8 mouse cellular contexts compared by ENCODE assay signal in genomic region chr1:39522519-39522918, GRCm38 (mm10). TPM values are rescaled to one million over a fixed set of nuclear protein-coding genes. Genes with fewer than 3 reads are reported as not detected.
A peak's percentile ranks its signal among the peaks of the same experiment; 100 is the strongest.
DNase-seq lines count a peak whose midpoint lies in the region; ATAC-seq lines count a peak whose summit lies in the region.
"Had no signal": no experiment of that assay in that cellular context is flagged by ENCODE, and none has a peak within 500 bp of the region (broad histone marks: within the 10 kb centered on the region; RNA-seq: fewer than 3 reads in every experiment).

No protein-coding gene starts in this region.

- peak; percentile 48 for DNase-seq in hindbrain, embryonic 11.5 days (ENCODE audit: low spot score)
- DNase-seq in hindbrain, embryonic 10.5 days (ENCODE audit: low spot score): no peak
- peak; percentile 56 for DNase-seq in thymus, postnatal 0 days (ENCODE audit: low spot score)
- DNase-seq in thymus, postnatal 25 days: no peak
- DNase-seq in cerebellum, adult 8-10 months: peak; percentile 52
- peak; percentile 39 to 50 for DNase-seq in kidney, postnatal 36 days
- no peak for DNase-seq in spleen, postnatal 4 days (ENCODE audit: low spot score in 2 of 2)

- no peak overlapping the region for H3K9ac ChIP-seq in hindbrain, embryonic 11.5 days (ENCODE audit: low read depth, low read length)

- H3K9me3 ChIP-seq in hindbrain, embryonic 11.5 days (ENCODE audit: control insufficient read depth, low read length): no peaks in the 10 kb centered on the region
- H3K9me3 ChIP-seq in hindbrain, embryonic 10.5 days: peaks cover 7% of the 10 kb centered on the region; the same call in 1 of the 2 replicates

- no peak overlapping the region for H3K4me2 ChIP-seq in hindbrain, embryonic 11.5 days (replicated peaks; ENCODE audit: low read depth, low read length)

- H3K27ac ChIP-seq in hindbrain, embryonic 11.5 days (ENCODE audit: low read depth, low read length): no peak overlapping the region
- no peak overlapping the region for H3K27ac ChIP-seq in hindbrain, embryonic 10.5 days

- no peak for ATAC-seq in hindbrain, embryonic 11.5 days (ENCODE audit: low FRiP score)

- no peaks in the 10 kb centered on the region for H3K4me1 ChIP-seq in hindbrain, embryonic 11.5 days (replicated peaks; ENCODE audit: control insufficient read depth, insufficient read depth, low read length)
- 0 out of 2 replicates have a peak, but pooled peaks cover 4% of the 10 kb centered on the region for H3K4me1 ChIP-seq in hindbrain, embryonic 10.5 days (replicated peaks)

- H3K27me3 ChIP-seq in hindbrain, embryonic 11.5 days (ENCODE audit: control insufficient read depth, insufficient read depth, low read length): no peaks in the 10 kb centered on the region
- no peaks in the 10 kb centered on the region for H3K27me3 ChIP-seq in hindbrain, embryonic 10.5 days (ENCODE audit: insufficient read depth, poor library complexity, severe bottlenecking)

- no peaks in the 10 kb centered on the region for H3K36me3 ChIP-seq in hindbrain, embryonic 11.5 days (ENCODE audit: control insufficient read depth, insufficient read depth, low read length)
- no peaks in the 10 kb centered on the region for H3K36me3 ChIP-seq in hindbrain, embryonic 10.5 days

- H3K4me3 ChIP-seq in hindbrain, embryonic 11.5 days (ENCODE audit: low read depth, low read length): no peak overlapping the region
- no peak overlapping the region for H3K4me3 ChIP-seq in hindbrain, embryonic 10.5 days
- H3K4me3 ChIP-seq: erythroblast, embryonic 14.5 days had no signal

- WGBS in hindbrain, embryonic 11.5 days: 32% methylated on average over 5 of the region's 5 CpGs
- 32% methylated on average over 5 of the region's 5 CpGs for WGBS in hindbrain, embryonic 10.5 days

RNA-seq across cellular contexts. Expression of gene Cnot11, which starts 12.3 kb away (rescaled TPM):
- polyA plus RNA-seq in hindbrain, embryonic 11.5 days (2014; fragmentation: Nextera tagmentation; extraction: Ambion mirVana): 29.1 and 29.6 TPM in 2 replicates
- 26.2 and 26.9 TPM in 2 replicates for polyA plus RNA-seq in hindbrain, embryonic 10.5 days (2016; fragmentation: Nextera tagmentation; extraction: Ambion mirVana)
- 24.3 and 24.6 TPM in 2 replicates for polyA plus RNA-seq in thymus, postnatal 0 days (2015; fragmentation: Nextera tagmentation; extraction: Ambion mirVana)

RNA-seq across cellular contexts. Expression of gene Tbc1d8, which starts 44.0 kb away (rescaled TPM):
- 5.3 and 6.5 TPM in 2 replicates for polyA plus RNA-seq in hindbrain, embryonic 11.5 days (2014; fragmentation: Nextera tagmentation; extraction: Ambion mirVana)
- polyA plus RNA-seq in hindbrain, embryonic 10.5 days (2016; fragmentation: Nextera tagmentation; extraction: Ambion mirVana): 5.9 and 6.3 TPM in 2 replicates
- polyA plus RNA-seq in thymus, postnatal 0 days (2015; fragmentation: Nextera tagmentation; extraction: Ambion mirVana): 5.9 and 7.4 TPM in 2 replicates

RNA-seq across cellular contexts. Expression of gene Rnf149, which starts 54.7 kb away (rescaled TPM):
- polyA plus RNA-seq in hindbrain, embryonic 11.5 days (2014; fragmentation: Nextera tagmentation; extraction: Ambion mirVana): 31.5 and 32.9 TPM in 2 replicates
- 21.0 and 27.0 TPM in 2 replicates for polyA plus RNA-seq in hindbrain, embryonic 10.5 days (2016; fragmentation: Nextera tagmentation; extraction: Ambion mirVana)
- 10.6 and 18.3 TPM in 2 replicates for polyA plus RNA-seq in thymus, postnatal 0 days (2015; fragmentation: Nextera tagmentation; extraction: Ambion mirVana)

Comparison
In these comparisons a context has a peak if more than half of its experiments do, and no peak if none do; other contexts are left out.
1. DNase-seq: peak in hindbrain, embryonic 11.5 days (single experiment), thymus, postnatal 0 days (single experiment), cerebellum, adult 8-10 months (single experiment) and kidney, postnatal 36 days (2 of 2); none in hindbrain, embryonic 10.5 days (single experiment), thymus, postnatal 25 days (single experiment) and spleen, postnatal 4 days (0 of 2).